Mouse (Mus musculus): ENCODE data around the gene Ncln.

- TF ChIP-seq CTCF (IDR thresholded peaks at IDR 0.05; ENCODE audit: control insufficient read depth, insufficient read depth, insufficient read length) (no peak), USF1 (IDR thresholded peaks at IDR 0.05; ENCODE audit: low read depth) (no peak), MAX (IDR thresholded peaks at IDR 0.05) (no peak), MYOD1 (IDR thresholded peaks at IDR 0.05; ENCODE audit: control insufficient read depth, insufficient read length, low read depth) (no peak), FOSL1 (IDR thresholded peaks at IDR 0.05; ENCODE audit: insufficient read depth, low read length, poor library complexity, severe bottlenecking) (no peak)
Observed at GRCm38 (mm10) chr10:81458267-81458666, 37.9 kb downstream of the Ncln start.
